Mouse (Mus musculus): Measurements from ENCODE around the gene Arid3b. TPM values are rescaled to one million over a fixed set of nuclear protein-coding genes. Genes with fewer than 3 reads are reported as not detected.

Arid3b gene
- total RNA-seq, 1 experiment = 23.4 TPM

DNA sequence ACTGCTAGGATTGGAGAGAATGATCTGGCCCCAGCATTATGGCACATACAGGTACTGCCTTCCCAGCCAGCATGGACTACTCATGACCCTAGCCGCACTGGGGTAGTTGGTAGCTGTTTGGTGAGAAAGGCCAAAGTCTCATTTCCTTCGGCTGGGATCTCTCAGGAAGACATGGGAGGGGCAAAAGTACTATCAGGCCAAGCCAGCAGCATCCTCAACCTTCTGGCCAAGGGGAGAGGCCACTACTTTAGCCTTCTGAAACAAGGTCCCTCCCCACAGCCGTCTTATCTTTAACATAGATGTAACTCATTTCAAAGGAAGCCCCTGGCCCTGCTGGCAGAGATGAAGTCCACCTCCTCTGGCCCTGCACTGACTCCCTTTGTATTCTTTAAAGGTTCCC, 79.0 kb downstream of the Arid3b start:
- in situ Hi-C loops (cut with MboI; ENCODE audit: low sequenced_read_pairs in 2 of 2, unreplicated experiment in 2 of 2) = no loop called here

DNA sequence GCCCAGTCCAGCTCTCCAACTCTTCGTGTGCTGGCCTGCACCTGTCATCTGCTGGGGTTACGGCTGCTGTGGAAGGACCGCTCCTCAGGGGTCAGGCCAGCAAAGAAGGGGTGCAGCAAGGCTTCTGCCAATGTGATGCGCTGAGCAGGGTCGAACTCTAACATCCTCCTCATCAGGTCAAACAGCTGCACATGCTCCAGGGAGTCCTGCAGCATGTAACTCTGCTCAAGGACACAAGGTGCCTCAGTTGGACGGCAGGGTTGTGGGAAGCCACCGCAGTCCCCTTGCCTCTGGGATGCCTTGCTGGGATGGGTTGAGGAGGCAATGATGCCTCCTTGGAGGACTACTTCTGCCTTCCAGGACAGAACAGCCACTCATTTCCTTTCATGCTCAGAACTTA, 85.7 kb downstream of the Arid3b start:
- Histone ChIP-seq H3K27ac (ENCODE audit: insufficient read depth, low read depth, low read length, poor library complexity, severe bottlenecking) (no peak overlapping the region), H3K4me3 (ENCODE audit: insufficient read depth in 1 of 2, low read depth in 1 of 2, low read length in 2 of 2, poor library complexity in 1 of 2, severe bottlenecking in 1 of 2) (no peak overlapping the region), H3K36me3 (ENCODE audit: control insufficient read depth, insufficient read depth, low read length, poor library complexity, severe bottlenecking) (peaks cover 70% of the 10 kb centered on the region), H3K9me3 (ENCODE audit: control insufficient read depth, insufficient read depth, low read depth, low read length) (no peaks in the 10 kb centered on the region), H3K4me1 (ENCODE audit: control insufficient read depth in 2 of 2, insufficient read depth in 2 of 2, low read length in 2 of 2, poor library complexity in 1 of 2) (no peaks in the 10 kb centered on the region), H3K9ac (ENCODE audit: insufficient read depth, low read depth, low read length, poor library complexity, severe bottlenecking) (no peak overlapping the region)
- TF ChIP-seq MAFK (IDR thresholded peaks at IDR 0.05; ENCODE audit: insufficient read depth, low read depth, low read length) = no peak
- no peak for TF ChIP-seq CHD2 (IDR thresholded peaks at IDR 0.05; ENCODE audit: low read depth, low read length)
- TF ChIP-seq ZC3H11A (IDR thresholded peaks at IDR 0.05; ENCODE audit: borderline replicate concordance, low read depth, low read length) = no peak
- TF ChIP-seq HCFC1 (IDR thresholded peaks at IDR 0.05; ENCODE audit: borderline replicate concordance, insufficient read depth, low read length) = no peak
- no peak for TF ChIP-seq ZNF384 (IDR thresholded peaks at IDR 0.05; ENCODE audit: low read depth, low read length)
- in situ Hi-C loops (cut with MboI; ENCODE audit: low sequenced_read_pairs in 2 of 2, unreplicated experiment in 2 of 2) = no loop called here
- DNase-seq (ENCODE audit: low read depth, low spot score) = no peak

More for the DNA sequence above, 79.0 kb downstream of the Arid3b start:
- H3K4me1 ChIP-seq (ENCODE audit: control insufficient read depth in 2 of 2, insufficient read depth in 2 of 2, low read length in 2 of 2, poor library complexity in 1 of 2) = peaks cover 0 to 5% of the 10 kb centered on the region in 2 experiments; a peak in 3 of 4 replicates
- H3K36me3 ChIP-seq (ENCODE audit: control insufficient read depth, insufficient read depth, low read length, poor library complexity, severe bottlenecking) = peaks cover 60% of the 10 kb centered on the region
- no peak overlapping the region for H3K4me3 ChIP-seq (ENCODE audit: insufficient read depth in 1 of 2, low read depth in 1 of 2, low read length in 2 of 2, poor library complexity in 1 of 2, severe bottlenecking in 1 of 2)
- H3K9ac ChIP-seq (ENCODE audit: insufficient read depth, low read depth, low read length, poor library complexity, severe bottlenecking) = no peak overlapping the region
- no peaks in the 10 kb centered on the region for H3K9me3 ChIP-seq (ENCODE audit: control insufficient read depth, insufficient read depth, low read depth, low read length)
- no peak overlapping the region for H3K27ac ChIP-seq (ENCODE audit: insufficient read depth, low read depth, low read length, poor library complexity, severe bottlenecking)
- no peak for DNase-seq (ENCODE audit: low read depth, low spot score)
- no peak for TF ChIP-seq ZC3H11A (IDR thresholded peaks at IDR 0.05; ENCODE audit: borderline replicate concordance, low read depth, low read length)
- no peak for TF ChIP-seq ZNF384 (IDR thresholded peaks at IDR 0.05; ENCODE audit: low read depth, low read length)
- TF ChIP-seq MAFK (IDR thresholded peaks at IDR 0.05; ENCODE audit: insufficient read depth, low read depth, low read length) = no peak
- TF ChIP-seq HCFC1 (IDR thresholded peaks at IDR 0.05; ENCODE audit: borderline replicate concordance, insufficient read depth, low read length) = no peak
- TF ChIP-seq CHD2 (IDR thresholded peaks at IDR 0.05; ENCODE audit: low read depth, low read length) = no peak

DNA sequence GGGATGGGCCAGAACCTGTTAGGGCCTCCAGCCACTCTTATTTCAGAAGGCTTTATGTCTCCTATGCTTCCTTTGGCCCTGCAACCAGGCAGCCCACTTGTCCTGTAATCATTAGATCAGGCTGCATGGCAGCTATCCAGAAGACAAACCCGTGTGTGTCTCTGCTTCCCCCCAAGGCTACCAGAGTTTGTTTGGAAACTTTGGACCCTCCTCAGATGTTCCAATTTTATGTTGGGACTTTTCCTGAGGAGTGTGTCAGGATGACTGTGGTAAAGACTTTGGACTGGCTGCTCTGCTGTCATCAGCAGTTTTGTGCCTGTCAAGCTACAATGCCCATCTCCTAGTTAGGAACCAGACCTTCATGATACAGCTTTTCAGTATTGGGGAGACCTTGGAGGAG, 87.8 kb downstream of the Arid3b start:
- DNase-seq (ENCODE audit: low read depth, low spot score) = no peak
- peaks cover 56% of the 10 kb centered on the region for H3K36me3 ChIP-seq (ENCODE audit: control insufficient read depth, insufficient read depth, low read length, poor library complexity, severe bottlenecking)
- no peaks in the 10 kb centered on the region for H3K4me1 ChIP-seq (ENCODE audit: control insufficient read depth in 2 of 2, insufficient read depth in 2 of 2, low read length in 2 of 2, poor library complexity in 1 of 2)
- in situ Hi-C loops (cut with MboI; ENCODE audit: low sequenced_read_pairs in 2 of 2, unreplicated experiment in 2 of 2) = no loop called here
- H3K9me3 ChIP-seq (ENCODE audit: control insufficient read depth, insufficient read depth, low read depth, low read length) = no peaks in the 10 kb centered on the region
- H3K27ac ChIP-seq (ENCODE audit: insufficient read depth, low read depth, low read length, poor library complexity, severe bottlenecking) = no peak overlapping the region
- no peak overlapping the region for H3K9ac ChIP-seq (ENCODE audit: insufficient read depth, low read depth, low read length, poor library complexity, severe bottlenecking)
- H3K4me3 ChIP-seq (ENCODE audit: insufficient read depth in 1 of 2, low read depth in 1 of 2, low read length in 2 of 2, poor library complexity in 1 of 2, severe bottlenecking in 1 of 2) = no peak overlapping the region
- no peak for TF ChIP-seq ZC3H11A (IDR thresholded peaks at IDR 0.05; ENCODE audit: borderline replicate concordance, low read depth, low read length)
- no peak for TF ChIP-seq CHD2 (IDR thresholded peaks at IDR 0.05; ENCODE audit: low read depth, low read length)
- no peak for TF ChIP-seq MAFK (IDR thresholded peaks at IDR 0.05; ENCODE audit: insufficient read depth, low read depth, low read length)
- no peak for TF ChIP-seq HCFC1 (IDR thresholded peaks at IDR 0.05; ENCODE audit: borderline replicate concordance, insufficient read depth, low read length)
- TF ChIP-seq ZNF384 (IDR thresholded peaks at IDR 0.05; ENCODE audit: low read depth, low read length) = no peak

DNA sequence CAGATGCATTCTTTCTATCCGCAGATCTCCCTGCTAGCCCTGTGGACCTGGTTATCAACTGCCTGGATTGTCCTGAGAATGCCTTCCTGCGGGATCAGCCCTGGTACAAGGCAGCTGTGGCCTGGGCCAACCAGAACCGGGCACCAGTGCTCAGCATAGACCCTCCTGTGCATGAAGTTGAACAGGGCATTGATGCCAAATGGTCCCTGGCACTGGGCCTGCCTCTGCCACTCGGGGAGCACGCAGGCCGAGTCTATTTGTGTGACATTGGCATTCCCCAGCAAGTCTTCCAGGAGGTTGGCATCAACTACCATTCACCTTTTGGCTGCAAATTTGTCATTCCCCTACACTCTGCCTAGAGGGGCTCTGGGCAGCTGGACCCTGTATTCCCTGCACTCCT, 88.5 kb downstream of the Arid3b start:
- H3K9ac ChIP-seq (ENCODE audit: insufficient read depth, low read depth, low read length, poor library complexity, severe bottlenecking) = no peak overlapping the region
- no peak for DNase-seq (ENCODE audit: low read depth, low spot score)
- in situ Hi-C loops (cut with MboI; ENCODE audit: low sequenced_read_pairs in 2 of 2, unreplicated experiment in 2 of 2) = no loop called here
- H3K4me1 ChIP-seq (ENCODE audit: control insufficient read depth in 2 of 2, insufficient read depth in 2 of 2, low read length in 2 of 2, poor library complexity in 1 of 2) = no peaks in the 10 kb centered on the region
- no peak for TF ChIP-seq MAFK (IDR thresholded peaks at IDR 0.05; ENCODE audit: insufficient read depth, low read depth, low read length)
- no peak for TF ChIP-seq HCFC1 (IDR thresholded peaks at IDR 0.05; ENCODE audit: borderline replicate concordance, insufficient read depth, low read length)
- TF ChIP-seq CHD2 (IDR thresholded peaks at IDR 0.05; ENCODE audit: low read depth, low read length) = no peak
- no peaks in the 10 kb centered on the region for H3K9me3 ChIP-seq (ENCODE audit: control insufficient read depth, insufficient read depth, low read depth, low read length)
- no peak overlapping the region for H3K4me3 ChIP-seq (ENCODE audit: insufficient read depth in 1 of 2, low read depth in 1 of 2, low read length in 2 of 2, poor library complexity in 1 of 2, severe bottlenecking in 1 of 2)
- no peak overlapping the region for H3K27ac ChIP-seq (ENCODE audit: insufficient read depth, low read depth, low read length, poor library complexity, severe bottlenecking)
- H3K36me3 ChIP-seq (ENCODE audit: control insufficient read depth, insufficient read depth, low read length, poor library complexity, severe bottlenecking) = peaks cover 52% of the 10 kb centered on the region

DNA sequence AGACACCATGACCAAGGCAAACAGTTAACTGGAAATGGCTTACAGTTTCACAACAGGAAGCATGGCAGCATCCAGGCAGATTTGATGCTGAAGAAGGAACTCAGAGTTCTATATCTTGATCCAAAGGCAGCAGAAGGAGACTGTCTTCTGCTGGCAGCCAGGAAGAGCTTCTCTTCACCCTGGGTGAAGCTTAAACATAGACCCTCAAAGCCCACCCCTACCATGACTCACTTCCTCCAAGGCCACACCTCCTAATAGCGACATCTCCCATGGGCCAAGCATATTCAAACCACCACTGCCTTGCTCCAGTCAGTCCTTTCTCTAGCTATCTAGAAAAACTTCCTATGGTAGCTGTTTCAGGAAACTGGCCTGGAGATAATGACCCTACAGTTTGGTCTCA, 89.5 kb downstream of the Arid3b start:
- no peak overlapping the region for H3K4me3 ChIP-seq (ENCODE audit: insufficient read depth in 1 of 2, low read depth in 1 of 2, low read length in 2 of 2, poor library complexity in 1 of 2, severe bottlenecking in 1 of 2)
- DNase-seq (ENCODE audit: low read depth, low spot score) = no peak
- in situ Hi-C loops (cut with MboI; ENCODE audit: low sequenced_read_pairs in 2 of 2, unreplicated experiment in 2 of 2) = no loop called here
- H3K36me3 ChIP-seq (ENCODE audit: control insufficient read depth, insufficient read depth, low read length, poor library complexity, severe bottlenecking) = peaks cover 47% of the 10 kb centered on the region
- no peaks in the 10 kb centered on the region for H3K9me3 ChIP-seq (ENCODE audit: control insufficient read depth, insufficient read depth, low read depth, low read length)
- no peak overlapping the region for H3K9ac ChIP-seq (ENCODE audit: insufficient read depth, low read depth, low read length, poor library complexity, severe bottlenecking)
- no peak overlapping the region for H3K27ac ChIP-seq (ENCODE audit: insufficient read depth, low read depth, low read length, poor library complexity, severe bottlenecking)
- H3K4me1 ChIP-seq (ENCODE audit: control insufficient read depth in 2 of 2, insufficient read depth in 2 of 2, low read length in 2 of 2, poor library complexity in 1 of 2) = no peaks in the 10 kb centered on the region
- TF ChIP-seq ZNF384 (IDR thresholded peaks at IDR 0.05; ENCODE audit: low read depth, low read length) (no peak), HCFC1 (IDR thresholded peaks at IDR 0.05; ENCODE audit: borderline replicate concordance, insufficient read depth, low read length) (no peak), MAFK (IDR thresholded peaks at IDR 0.05; ENCODE audit: insufficient read depth, low read depth, low read length) (no peak), CHD2 (IDR thresholded peaks at IDR 0.05; ENCODE audit: low read depth, low read length) (no peak), ZC3H11A (IDR thresholded peaks at IDR 0.05; ENCODE audit: borderline replicate concordance, low read depth, low read length) (no peak)
